Mouse (Mus musculus) heart, postnatal 25 days (tissue): ENCODE measurements around the gene Gm8765. TPM values are rescaled to one million over a fixed set of nuclear protein-coding genes. Genes with fewer than 3 reads are reported as not detected.
"Not testable (repeated sequence)": the region's sequence is repeated elsewhere in the genome, so short reads cannot be mapped to it uniquely, and the experiment has no call there.

Source experiments
- DNase-seq: peaks from one replicate; pipeline ENCODE4 v3.0.0; 2022; ENCODE audit warnings: low spot score
- intact Hi-C: fragments of 180-260 bp; cut with DNase I; formaldehyde crosslinking; loops from one replicate; pipeline ENCODE4 v1.15.1; 2025
- microRNA-seq: library from miRNA; unstranded; fragments of <30 nt; microRNA quantifications from one replicate; pipeline ENCODE4 v1.2.0, GENCODE M21; 2022
- total RNA-seq, 2 experiments: library from RNA; stranded (reverse); gene quantifications; 2 replicates each; pipeline ENCODE4 v1.2.3; 2021

The Gm8765 gene
- total RNA-seq, result not detected

GRCm38 (mm10) chr13:50698012-50698411, at the start of gene Gm8765:
Gene Gm8765, plus strand, starts transcription at chr13:50698312.
- intact Hi-C loops, DNase-seq: not testable (repeated sequence)

- intact Hi-C loops, result not testable (repeated sequence)
These were observed 49.3 kb upstream of the Gm8765 start for GRCm38 (mm10) chr13:50648771-50649170.

GRCm38 (mm10) chr13:50750282-50750681, 52.2 kb downstream of the Gm8765 start:
- intact Hi-C loops, result loop anchor here (5.0 kb wide), 1 partner anchor 688 kb away; no protein-coding TSS in a partner anchor
- not testable (repeated sequence) for DNase-seq

More at GRCm38 (mm10) chr13:50648771-50649170, 49.3 kb upstream of the Gm8765 start:
- not testable (repeated sequence) for DNase-seq

GRCm38 (mm10) chr13:50751732-50752131, 53.6 kb downstream of the Gm8765 start:
- no peak for DNase-seq
- intact Hi-C loops, result loop anchor here (5.0 kb wide), 1 partner anchor 689 kb away; no protein-coding TSS in a partner anchor

GRCm38 (mm10) chr13:50752961-50753360, 54.8 kb downstream of the Gm8765 start:
- DNase-seq, result not testable (repeated sequence)
- intact Hi-C loops, result loop anchor here (5.0 kb wide), 1 partner anchor 691 kb away; no protein-coding TSS in a partner anchor

Small RNA genes lying within 50 kb of the gene (microRNA-seq; reads per million reads assigned to microRNA genes)
- not detected for gene Gm23952

Other genes with a start within 250 kb of the Gm8765 start
- gene Nutm2, start 231.0 kb upstream of the Gm8765 start, total RNA-seq, result not detected
- not detected for gene Gm904, start 55.1 kb upstream of the Gm8765 start, total RNA-seq